Mouse (Mus musculus) limb, embryonic 14.5 days (tissue): ENCODE results near the gene Bach2. TPM values are rescaled to one million over a fixed set of nuclear protein-coding genes. Genes with fewer than 3 reads are reported as not detected.

Experiments used
- ATAC-seq: fragments of 200-750 bp; cut with Nextera tagmentation; 2 replicates; pipeline ENCODE4 v1.8.0; 2017; ENCODE audit warnings: low read depth, moderate number of reproducible peaks, moderate TSS enrichment; ENCODE audit not compliant: low FRiP score
- DNase-seq: peaks from one replicate; pipeline ENCODE4 v3.0.0-alpha.2; 2015; ENCODE audit warnings: low spot score
- H3K27ac ChIP-seq: fragments of 300-500 bp; sonication (generic); replicated peaks from 2 replicates; pipeline ENCODE4 v1.5.1; 2014; ENCODE audit warnings: low read depth, mild to moderate bottlenecking, low read length, moderate library complexity, mixed read lengths
- H3K27me3 ChIP-seq: fragments of 300-500 bp; sonication (generic); 2 replicates; pipeline ENCODE4 v1.6.1; 2014; ENCODE audit warnings: low read length, mixed read lengths; ENCODE audit not compliant: control insufficient read depth, insufficient read depth
- H3K36me3 ChIP-seq: fragments of 300-500 bp; sonication (generic); 2 replicates; pipeline ENCODE4 v1.6.1; 2014; ENCODE audit warnings: mild to moderate bottlenecking, low read length, moderate library complexity, mixed read lengths; ENCODE audit not compliant: control insufficient read depth, insufficient read depth
- H3K4me1 ChIP-seq: fragments of 300-500 bp; sonication (generic); 2 replicates; pipeline ENCODE4 v1.6.1; 2014; ENCODE audit warnings: antibody characterized with exemption, low read length, mixed read lengths; ENCODE audit not compliant: control insufficient read depth, insufficient read depth
- H3K4me2 ChIP-seq: fragments of 300-500 bp; sonication (generic); replicated peaks from 2 replicates; pipeline ENCODE4 v1.6.1; 2014; ENCODE audit warnings: low read depth, mild to moderate bottlenecking, low read length, moderate library complexity; ENCODE audit not compliant: severe bottlenecking
- H3K4me3 ChIP-seq: fragments of 300-500 bp; sonication (generic); replicated peaks from 2 replicates; pipeline ENCODE4 v1.5.1; 2014; ENCODE audit warnings: low read length
- H3K9ac ChIP-seq: fragments of 300-500 bp; sonication (generic); 2 replicates; pipeline ENCODE4 v1.6.1; 2014; ENCODE audit warnings: mild to moderate bottlenecking, low read depth, low read length, moderate library complexity; ENCODE audit not compliant: severe bottlenecking
- H3K9me3 ChIP-seq: fragments of 300-500 bp; sonication (generic); 2 replicates; pipeline ENCODE4 v1.6.1; 2016; ENCODE audit warnings: low read length; ENCODE audit not compliant: control insufficient read depth
- POLR2A ChIP-seq: fragments of 200-500 bp; IDR thresholded peaks from 2 replicates; pipeline ENCODE4 v1.8.0; 2012; ENCODE audit warnings: inconsistent platforms, mild to moderate bottlenecking, moderate library complexity, borderline replicate concordance; ENCODE audit not compliant: insufficient read depth, insufficient read length; ENCODE audit errors: extremely low read depth
- WGBS: fragments of 180-500 bp; shearing (Covaris S2); extraction: QIAGEN DNeasy Blood & Tissue Kit; methylation state at CpG from one replicate; pipeline ENCODE4 v1.1.7; 2014; 5-methylcytosine and 5-hydroxymethylcytosine counted together
- polyA plus RNA-seq, 2 experiments: library from polyadenylated mRNA; depleted of rRNA in 1 of 2; stranded (reverse) in 1 of 2; unstranded in 1 of 2; fragments of >200 nt; fragmentation: Nextera tagmentation in 1 of 2; extraction: Ambion mirVana in 1 of 2; gene quantifications; 2 replicates each; pipeline versions ENCODE4 v1.2.1 to v1.2.3; 2012 to 2014

Gene Bach2
- polyA plus RNA-seq, 2 experiments: 6.0 to 9.6 TPM

DNA sequence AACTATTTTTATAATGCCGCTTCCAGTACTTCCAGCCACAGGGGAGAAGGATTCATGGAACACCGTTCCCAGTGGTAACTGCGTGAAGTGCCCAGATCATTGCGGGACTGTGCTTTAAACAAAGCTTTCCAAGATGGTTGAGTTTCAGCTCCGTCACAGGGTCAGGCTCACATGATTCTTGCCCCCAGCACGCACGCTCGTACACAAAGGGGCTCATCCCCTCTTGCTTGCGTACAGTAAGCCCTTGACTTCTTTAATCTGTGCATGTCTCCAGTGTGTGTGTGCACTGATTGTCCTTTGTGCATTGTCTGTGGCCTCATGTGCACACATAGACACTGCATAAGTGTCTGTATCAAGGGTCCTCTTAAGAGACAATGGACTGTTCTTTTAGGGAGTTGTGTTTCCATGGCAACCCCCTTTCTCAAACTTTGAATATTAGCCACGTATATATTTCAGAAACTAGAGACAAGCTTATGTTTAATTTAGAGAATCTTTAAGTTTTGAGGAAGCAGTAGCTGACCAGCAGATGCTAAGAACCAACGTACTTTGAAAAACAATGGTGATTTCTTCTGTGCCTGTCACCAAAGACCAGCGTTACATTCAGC is 119.5 kb downstream of the Bach2 start:
- H3K9me3 ChIP-seq: no peaks in the 10 kb centered on the region
- no peaks in the 10 kb centered on the region for H3K36me3 ChIP-seq
- H3K4me1 ChIP-seq: peaks cover 38% of the 10 kb centered on the region
- 0 out of 2 replicates have a peak overlapping the region, but pooled peaks have one; percentile 30 for H3K27ac ChIP-seq
- no peak overlapping the region for H3K9ac ChIP-seq
- no peak overlapping the region for H3K4me2 ChIP-seq
- no peak for DNase-seq
- no peak for TF ChIP-seq POLR2A
- ATAC-seq: no peak; the same call in 1 of the 2 replicates
- no peaks in the 10 kb centered on the region for H3K27me3 ChIP-seq
- H3K4me3 ChIP-seq: no peak overlapping the region
- WGBS: 61% methylated on average over 12 of the region's 12 CpGs

DNA sequence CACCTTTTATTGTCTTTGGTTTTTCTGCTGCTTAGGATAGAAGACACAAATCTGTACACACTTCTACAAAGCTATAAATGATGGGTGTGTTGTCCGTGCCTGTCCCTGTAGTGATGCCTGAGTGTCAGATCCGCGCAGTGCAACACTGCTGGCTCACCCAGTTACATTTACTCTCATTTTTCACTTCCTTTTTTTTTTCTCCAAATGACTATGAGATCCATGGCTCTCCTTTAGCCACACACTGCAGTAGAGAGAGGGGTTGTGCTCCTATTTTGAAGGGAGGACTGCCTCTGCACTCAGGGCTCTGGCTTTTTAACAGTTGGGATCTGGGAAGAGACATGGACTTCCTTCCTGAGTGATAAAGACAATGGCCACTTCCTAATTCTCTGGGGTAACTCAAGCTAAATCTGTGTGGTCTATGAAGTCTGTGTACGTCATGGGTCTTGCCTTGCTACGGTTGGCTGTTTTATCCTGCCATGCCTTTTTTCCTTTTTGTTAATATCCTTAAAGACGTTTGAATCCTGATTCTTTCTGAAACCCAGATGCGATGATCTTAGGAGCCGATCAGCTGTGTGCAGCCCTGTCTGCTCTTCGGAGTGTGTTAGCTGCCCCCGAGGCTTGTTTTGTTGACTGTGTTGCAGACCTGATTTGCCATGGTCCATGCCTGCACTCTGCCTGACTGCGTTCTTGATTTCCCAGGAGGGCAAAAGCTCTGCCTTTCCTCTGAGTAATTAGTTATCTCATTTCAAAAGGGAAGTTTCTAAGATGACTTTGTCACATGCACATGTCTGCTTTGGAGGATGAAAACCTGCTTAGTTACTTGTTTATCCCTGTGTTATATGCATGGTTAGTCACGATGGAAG is 120.2 kb downstream of the Bach2 start:
- Histone ChIP-seq H3K9ac (no peak overlapping the region), H3K36me3 (no peaks in the 10 kb centered on the region), H3K27me3 (no peaks in the 10 kb centered on the region), H3K9me3 (no peaks in the 10 kb centered on the region), H3K4me1 (peaks cover 44% of the 10 kb centered on the region), H3K4me2 (no peak overlapping the region), H3K4me3 (no peak overlapping the region), H3K27ac (no peak overlapping the region)
- ATAC-seq (no peak; the same call in 1 of the 2 replicates), DNase-seq (no peak)
- no peak for TF ChIP-seq POLR2A
- WGBS: 50% methylated on average over 12 of the region's 12 CpGs

- WGBS: 46% methylated on average over 3 of the region's 3 CpGs
- no peak overlapping the region for H3K27ac ChIP-seq
- H3K4me3 ChIP-seq: no peak overlapping the region
- no peak overlapping the region for H3K4me2 ChIP-seq
- DNase-seq (no peak), ATAC-seq (no peak)
- H3K9ac ChIP-seq: no peak overlapping the region
- TF ChIP-seq POLR2A: no peak
- peaks cover 52% of the 10 kb centered on the region for H3K4me1 ChIP-seq
- no peaks in the 10 kb centered on the region for H3K9me3 ChIP-seq
- H3K27me3 ChIP-seq: no peaks in the 10 kb centered on the region
- no peaks in the 10 kb centered on the region for H3K36me3 ChIP-seq
Measured at GRCm38 (mm10) chr4:32359634-32360033, 121.0 kb downstream of the Bach2 start.

DNA sequence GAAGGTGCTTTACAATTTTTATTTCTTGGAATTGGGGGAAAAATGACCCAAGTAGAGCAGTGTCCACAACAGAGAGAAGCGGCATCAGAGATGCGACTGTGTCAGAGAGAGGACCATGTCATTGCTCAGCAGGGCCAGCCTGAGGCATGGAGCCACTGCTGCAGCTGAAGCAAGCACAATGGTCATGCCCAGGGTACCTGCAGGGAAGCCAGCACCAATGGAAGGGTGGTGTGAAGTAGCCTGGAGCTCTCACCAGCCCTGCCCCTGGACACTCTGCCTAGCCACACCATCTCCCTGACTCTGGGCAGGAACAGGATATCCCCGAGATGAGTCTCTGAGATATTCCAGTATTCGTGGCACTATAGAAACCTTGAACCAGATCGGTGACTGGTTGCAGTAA is 121.9 kb downstream of the Bach2 start:
- H3K27me3 ChIP-seq: no peaks in the 10 kb centered on the region
- peaks cover 59% of the 10 kb centered on the region for H3K4me1 ChIP-seq
- no peak for DNase-seq
- H3K4me3 ChIP-seq: no peak overlapping the region
- H3K27ac ChIP-seq: no peak overlapping the region
- no peaks in the 10 kb centered on the region for H3K9me3 ChIP-seq
- no peak overlapping the region for H3K4me2 ChIP-seq
- 92% methylated on average over 5 of the region's 5 CpGs for WGBS
- no peak overlapping the region for H3K9ac ChIP-seq
- no peaks in the 10 kb centered on the region for H3K36me3 ChIP-seq
- no peak for ATAC-seq
- no peak for TF ChIP-seq POLR2A

GRCm38 (mm10) chr4:32363488-32363984 is 124.9 kb downstream of the Bach2 start:
- Histone ChIP-seq H3K9me3 (no peaks in the 10 kb centered on the region), H3K9ac (no peak overlapping the region), H3K4me1 (peaks cover 46% of the 10 kb centered on the region), H3K27me3 (no peaks in the 10 kb centered on the region), H3K4me2 (no peak overlapping the region), H3K27ac (no peak overlapping the region), H3K4me3 (no peak overlapping the region), H3K36me3 (no peaks in the 10 kb centered on the region)
- 26% methylated on average over 14 of the region's 14 CpGs for WGBS
- ATAC-seq (no peak), DNase-seq (no peak)
- no peak for TF ChIP-seq POLR2A
